Mouse (Mus musculus) gastrocnemius, postnatal 25 days (tissue): Measurements from ENCODE around the gene Ccdc17. TPM values are rescaled to one million over a fixed set of nuclear protein-coding genes. Genes with fewer than 3 reads are reported as not detected.

Experiments
- DNase-seq: peaks from one replicate; pipeline ENCODE4 v3.0.0; 2022
- long read RNA-seq, 2 experiments: library from polyadenylated mRNA; stranded (forward); transcript quantifications; one replicate each; pipeline ENCODE4 v2.0.0; 2021
- total RNA-seq, 2 experiments: library from RNA; stranded (reverse); gene quantifications; 1 replicate in 1 of 2; 2 replicates in 1 of 2; pipeline ENCODE4 v1.2.3; 2021

The Ccdc17 gene
- 1 to 10 TPM; 1.4 to 1.8 TPM for total RNA-seq
- long read RNA-seq, experiment 1: 0 reads
- long read RNA-seq, experiment 2, partial matches to known transcripts: 0 of 1 reads
- long read RNA-seq, experiment 2, other reads (novel, unspliced or antisense): 1 of 1 reads

- DNase-seq: no peak
Observed at GRCm38 (mm10) chr4:116596379-116596778, at the start of gene Ccdc17. Gene Ccdc17 (plus strand): TSS chr4:116596654.

GRCm38 (mm10) chr4:116550432-116550831 is 46.0 kb upstream of the Ccdc17 start:
- no peak for DNase-seq

GRCm38 (mm10) chr4:116553035-116553434 is 43.4 kb upstream of the Ccdc17 start:
- no peak for DNase-seq

- DNase-seq: peak; percentile 64
Observed at GRCm38 (mm10) chr4:116555413-116556300, 40.8 kb upstream of the Ccdc17 start, which contains the start of gene Tmem69. Gene Tmem69 (minus strand): TSS chr4:116555936.

- peak; percentile 92 for DNase-seq
Observed at GRCm38 (mm10) chr4:116556561-116557305, 39.7 kb upstream of the Ccdc17 start.

GRCm38 (mm10) chr4:116557306-116558121 is 38.9 kb upstream of the Ccdc17 start, which contains the start of gene Gpbp1l1:
Gene Gpbp1l1 (plus strand): TSS chr4:116557658.
- DNase-seq: peak; percentile 97

- no peak for DNase-seq
Observed at GRCm38 (mm10) chr4:116558151-116558882, 38.1 kb upstream of the Ccdc17 start.

GRCm38 (mm10) chr4:116595793-116596192 is 661 bp upstream of the Ccdc17 start:
- no peak for DNase-seq

- DNase-seq: peak; percentile 84
Observed at GRCm38 (mm10) chr4:116596978-116597881, 776 bp downstream of the Ccdc17 start.

GRCm38 (mm10) chr4:116612621-116613020 is 16.2 kb downstream of the Ccdc17 start:
- DNase-seq: no peak

GRCm38 (mm10) chr4:116615237-116615636 is 18.8 kb downstream of the Ccdc17 start:
- DNase-seq: no peak

GRCm38 (mm10) chr4:116624831-116625230 is 28.4 kb downstream of the Ccdc17 start:
- DNase-seq: no peak

GRCm38 (mm10) chr4:116626658-116627358 is 30.4 kb downstream of the Ccdc17 start:
- DNase-seq: peak; percentile 75

- peak; percentile 87 for DNase-seq
Observed at GRCm38 (mm10) chr4:116627359-116627716, 30.9 kb downstream of the Ccdc17 start.

- DNase-seq: peak; percentile 75
Observed at GRCm38 (mm10) chr4:116627722-116628662, 31.5 kb downstream of the Ccdc17 start, which contains the start of gene Nasp. Gene Nasp (minus strand): TSS chr4:116627941.

- no peak for DNase-seq
Observed at GRCm38 (mm10) chr4:116635197-116635596, 38.7 kb downstream of the Ccdc17 start.

GRCm38 (mm10) chr4:116638821-116639220 is 42.4 kb downstream of the Ccdc17 start:
- DNase-seq: no peak

GRCm38 (mm10) chr4:116642071-116642470 is 45.6 kb downstream of the Ccdc17 start:
- no peak for DNase-seq
